Mouse (Mus musculus): ENCODE measurements around the gene Krtap16-1. TPM values are rescaled to one million over a fixed set of nuclear protein-coding genes. Genes with fewer than 3 reads are reported as not detected.

The Krtap16-1 gene
- polyA plus RNA-seq, 1 experiment from 2014 or later: not detected

Other genes with a start within 250 kb of the Krtap16-1 start
- not detected in 2 replicates for gene Gm11595, start 213.7 kb downstream of the Krtap16-1 start, polyA plus RNA-seq (2015; fragmentation: Nextera tagmentation; extraction: Ambion mirVana)
- not detected in 2 replicates for gene Krtap4-8, start 205.9 kb downstream of the Krtap16-1 start, polyA plus RNA-seq (2015; fragmentation: Nextera tagmentation; extraction: Ambion mirVana)
- gene Krtap4-9, start 201.4 kb downstream of the Krtap16-1 start, polyA plus RNA-seq (2015; fragmentation: Nextera tagmentation; extraction: Ambion mirVana): not detected in 2 replicates
- not detected in 2 replicates for gene Gm11596, start 193.1 kb downstream of the Krtap16-1 start, polyA plus RNA-seq (2015; fragmentation: Nextera tagmentation; extraction: Ambion mirVana)
- gene Gm11569, start 187.7 kb downstream of the Krtap16-1 start, polyA plus RNA-seq (2015; fragmentation: Nextera tagmentation; extraction: Ambion mirVana): not detected in 2 replicates
- not detected in 2 replicates for gene Gm11554, start 182.2 kb downstream of the Krtap16-1 start, polyA plus RNA-seq (2015; fragmentation: Nextera tagmentation; extraction: Ambion mirVana)
- not detected in 2 replicates for gene Krtap4-13, start 176.7 kb downstream of the Krtap16-1 start, polyA plus RNA-seq (2015; fragmentation: Nextera tagmentation; extraction: Ambion mirVana)
- not detected in 2 replicates for gene Gm11564, start 170.9 kb downstream of the Krtap16-1 start, polyA plus RNA-seq (2015; fragmentation: Nextera tagmentation; extraction: Ambion mirVana)
- not detected in 2 replicates for gene 2300003K06Rik, start 148.5 kb downstream of the Krtap16-1 start, polyA plus RNA-seq (2015; fragmentation: Nextera tagmentation; extraction: Ambion mirVana)
- not detected in 2 replicates for gene Krtap4-16, start 135.0 kb downstream of the Krtap16-1 start, polyA plus RNA-seq (2015; fragmentation: Nextera tagmentation; extraction: Ambion mirVana)
- not detected in 2 replicates for gene Gm11568, start 128.7 kb downstream of the Krtap16-1 start, polyA plus RNA-seq (2015; fragmentation: Nextera tagmentation; extraction: Ambion mirVana)
- gene Gm11559, start 122.1 kb downstream of the Krtap16-1 start, polyA plus RNA-seq (2015; fragmentation: Nextera tagmentation; extraction: Ambion mirVana): not detected in 2 replicates
- gene Krtap9-1, start 113.2 kb downstream of the Krtap16-1 start, polyA plus RNA-seq (2015; fragmentation: Nextera tagmentation; extraction: Ambion mirVana): not detected in 2 replicates
- not detected in 2 replicates for gene Gm11567, start 107.4 kb downstream of the Krtap16-1 start, polyA plus RNA-seq (2015; fragmentation: Nextera tagmentation; extraction: Ambion mirVana)
- gene Krtap31-1, start 78.7 kb downstream of the Krtap16-1 start, polyA plus RNA-seq (2015; fragmentation: Nextera tagmentation; extraction: Ambion mirVana): not detected in 2 replicates
- not detected in 2 replicates for gene Gm11565, start 71.8 kb downstream of the Krtap16-1 start, polyA plus RNA-seq (2015; fragmentation: Nextera tagmentation; extraction: Ambion mirVana)
- not detected in 2 replicates for gene Krtap31-2, start 50.3 kb downstream of the Krtap16-1 start, polyA plus RNA-seq (2015; fragmentation: Nextera tagmentation; extraction: Ambion mirVana)
- gene Krtap9-5, start 38.1 kb downstream of the Krtap16-1 start, polyA plus RNA-seq (2015; fragmentation: Nextera tagmentation; extraction: Ambion mirVana): not detected in 2 replicates
- not detected in 2 replicates for gene Krtap29-1, start 7.5 kb downstream of the Krtap16-1 start, polyA plus RNA-seq (2015; fragmentation: Nextera tagmentation; extraction: Ambion mirVana)
- 0.27 TPM in 1 of 2 replicates, not detected in the other for gene Krtap17-1, start 7.4 kb upstream of the Krtap16-1 start, polyA plus RNA-seq (2015; fragmentation: Nextera tagmentation; extraction: Ambion mirVana)
- gene Krt33a, start 29.6 kb upstream of the Krtap16-1 start, polyA plus RNA-seq (2015; fragmentation: Nextera tagmentation; extraction: Ambion mirVana): not detected in 2 replicates
- not detected in 2 replicates for gene Krt33b, start 43.3 kb upstream of the Krtap16-1 start, polyA plus RNA-seq (2015; fragmentation: Nextera tagmentation; extraction: Ambion mirVana)
- gene Krt34, start 55.0 kb upstream of the Krtap16-1 start, polyA plus RNA-seq (2015; fragmentation: Nextera tagmentation; extraction: Ambion mirVana): not detected in 2 replicates
- gene Krt31, start 64.0 kb upstream of the Krtap16-1 start, polyA plus RNA-seq (2015; fragmentation: Nextera tagmentation; extraction: Ambion mirVana): 0.12 TPM in 1 of 2 replicates, not detected in the other
- not detected in 2 replicates for gene Krt32, start 101.6 kb upstream of the Krtap16-1 start, polyA plus RNA-seq (2015; fragmentation: Nextera tagmentation; extraction: Ambion mirVana)
- gene Krt35, start 109.6 kb upstream of the Krtap16-1 start, polyA plus RNA-seq (2015; fragmentation: Nextera tagmentation; extraction: Ambion mirVana): not detected in 2 replicates
- gene Krt36, start 119.0 kb upstream of the Krtap16-1 start, polyA plus RNA-seq (2015; fragmentation: Nextera tagmentation; extraction: Ambion mirVana): not detected in 2 replicates
- gene Krt13, start 135.0 kb upstream of the Krtap16-1 start, polyA plus RNA-seq (2015; fragmentation: Nextera tagmentation; extraction: Ambion mirVana): 0.58 and 1.7 TPM in 2 replicates
- 12.4 and 18.4 TPM in 2 replicates for gene Krt15, start 149.3 kb upstream of the Krtap16-1 start, polyA plus RNA-seq (2015; fragmentation: Nextera tagmentation; extraction: Ambion mirVana)
- 64.1 and 79.3 TPM in 2 replicates for gene Krt19, start 162.1 kb upstream of the Krtap16-1 start, polyA plus RNA-seq (2015; fragmentation: Nextera tagmentation; extraction: Ambion mirVana)
- not detected in 2 replicates for gene Krt9, start 206.6 kb upstream of the Krtap16-1 start, polyA plus RNA-seq (2015; fragmentation: Nextera tagmentation; extraction: Ambion mirVana)
- gene Krt14, start 221.0 kb upstream of the Krtap16-1 start, polyA plus RNA-seq (2015; fragmentation: Nextera tagmentation; extraction: Ambion mirVana): 5.0 and 7.8 TPM in 2 replicates